Mouse (Mus musculus): ENCODE data around the gene Cdkn2aip.

Cdkn2aip gene

DNA sequence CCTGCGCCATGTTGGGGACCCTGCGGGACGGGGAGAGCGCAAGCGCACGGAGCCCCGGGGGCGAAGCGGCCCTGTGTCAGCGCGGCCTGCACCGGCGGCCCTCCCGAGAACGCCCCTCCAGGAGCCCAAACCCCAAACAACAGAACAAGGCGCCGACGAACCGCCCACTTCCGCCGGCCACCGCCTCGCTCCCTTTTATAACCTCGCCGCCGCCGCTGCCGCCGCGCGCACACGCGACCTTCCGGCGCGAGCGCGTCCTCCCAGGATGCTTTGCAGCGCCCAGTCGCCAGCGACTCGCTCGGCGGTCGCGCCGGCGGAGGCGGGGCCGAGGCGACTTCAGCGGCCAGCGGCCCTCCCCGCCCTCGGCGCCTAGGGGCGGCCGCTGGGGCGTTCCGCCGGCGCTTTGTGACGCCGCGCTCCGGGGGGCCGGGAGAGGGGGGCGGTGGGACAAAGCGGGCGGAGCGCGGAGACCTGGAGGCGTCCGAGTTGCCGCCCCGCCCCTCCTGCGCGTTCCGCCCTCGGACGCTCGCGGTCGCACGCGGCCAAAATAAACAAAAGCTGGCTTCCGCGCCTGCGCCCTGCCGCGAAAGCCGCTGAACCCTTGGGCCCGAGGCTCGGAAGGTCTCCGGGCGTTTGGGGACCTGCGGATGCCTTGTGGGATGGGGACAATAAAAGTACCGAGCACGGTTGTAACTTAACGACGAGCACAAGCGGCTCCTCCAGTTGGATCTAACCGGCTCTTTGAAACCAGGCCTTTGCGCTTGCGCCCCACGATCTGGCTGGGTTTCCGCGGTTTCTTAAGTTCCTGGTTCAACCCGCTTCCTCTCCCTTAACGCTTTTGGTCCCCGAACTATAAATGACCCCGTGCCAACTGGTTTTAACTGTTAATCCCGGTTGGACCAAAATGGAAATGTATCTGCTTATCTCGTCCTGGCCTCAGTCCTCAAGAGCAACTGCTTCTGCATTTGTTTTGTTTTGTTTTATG, at the start of gene Cdkn2aip:
Gene Cdkn2aip (minus strand): TSS at position 172 of the 985 bp plus-strand sequence.
- DNase-seq (ENCODE audit: low read depth, low spot score): peak; percentile 96

DNA sequence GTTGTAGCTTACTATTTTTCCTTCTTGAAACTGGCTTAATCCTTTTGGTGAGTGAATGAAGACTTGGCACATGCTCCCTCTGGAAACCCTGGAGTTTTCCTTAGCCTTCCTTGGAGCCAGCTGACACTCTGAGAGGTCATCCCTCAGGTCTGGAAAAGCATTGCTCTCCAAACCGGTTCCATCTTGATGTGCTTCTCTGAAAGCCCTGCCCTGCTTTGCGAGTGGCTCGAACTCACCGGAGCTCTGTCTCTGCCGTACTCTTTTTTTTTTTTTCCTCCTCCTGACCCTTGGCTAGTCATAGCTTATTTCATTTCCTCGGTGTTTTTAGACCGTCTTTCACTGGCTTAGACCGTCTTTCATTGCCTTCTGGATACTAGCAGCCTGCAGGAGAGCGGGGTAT, 49.5 kb upstream of the Cdkn2aip start:
- DNase-seq (ENCODE audit: low read depth, low spot score): peak; percentile 84

DNA sequence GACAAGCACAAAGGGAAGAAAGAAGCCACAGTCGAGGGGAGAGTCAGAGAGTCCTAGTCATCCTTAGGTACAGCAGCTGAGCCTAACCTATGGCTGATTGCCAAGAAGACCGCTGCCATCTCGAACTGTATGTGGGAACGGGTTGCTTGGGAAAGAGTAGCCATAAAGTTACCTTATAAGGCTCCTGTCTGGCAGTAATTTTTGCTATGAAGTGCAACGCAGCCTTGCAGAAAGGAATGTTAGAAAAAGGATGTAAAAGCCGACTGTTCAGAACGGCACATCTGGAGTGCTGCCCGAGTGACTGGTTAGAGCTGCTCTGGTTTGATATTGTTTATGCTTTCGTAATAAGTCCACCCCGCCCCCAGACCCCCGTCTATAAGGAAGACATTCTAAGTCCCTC, 47.0 kb upstream of the Cdkn2aip start:
- DNase-seq (ENCODE audit: low read depth, low spot score): no peak

GRCm38 (mm10) chr8:47760186-47760585, 46.5 kb upstream of the Cdkn2aip start:
- DNase-seq (ENCODE audit: low read depth, low spot score): peak; percentile 88

DNA sequence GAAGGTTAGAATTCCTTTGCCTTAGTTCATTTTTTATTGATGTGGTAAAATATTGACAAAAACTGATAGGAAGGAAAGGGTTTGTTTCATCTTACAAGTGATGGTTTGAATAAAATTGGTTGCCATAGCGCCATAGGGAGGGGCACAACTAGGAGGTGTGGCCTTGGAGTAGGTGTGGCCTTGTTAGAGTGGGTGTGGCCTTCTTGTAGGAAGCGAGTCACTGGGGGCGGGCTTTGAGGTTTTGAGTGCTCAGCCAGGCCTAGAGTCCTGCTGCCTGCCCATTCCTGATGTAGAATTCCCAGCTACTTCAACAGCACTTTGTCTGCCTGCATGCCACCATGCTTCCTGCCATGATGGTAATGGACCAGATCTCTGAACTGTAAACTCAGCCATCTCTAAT, 39.4 kb upstream of the Cdkn2aip start:
- peak; percentile 69 for DNase-seq (ENCODE audit: low read depth, low spot score)

GRCm38 (mm10) chr8:47750096-47750495, 36.4 kb upstream of the Cdkn2aip start:
- peak; percentile 93 for DNase-seq (ENCODE audit: low read depth, low spot score)

- DNase-seq (ENCODE audit: low read depth, low spot score): no peak
Observed at GRCm38 (mm10) chr8:47749491-47749890, 35.8 kb upstream of the Cdkn2aip start.

DNA sequence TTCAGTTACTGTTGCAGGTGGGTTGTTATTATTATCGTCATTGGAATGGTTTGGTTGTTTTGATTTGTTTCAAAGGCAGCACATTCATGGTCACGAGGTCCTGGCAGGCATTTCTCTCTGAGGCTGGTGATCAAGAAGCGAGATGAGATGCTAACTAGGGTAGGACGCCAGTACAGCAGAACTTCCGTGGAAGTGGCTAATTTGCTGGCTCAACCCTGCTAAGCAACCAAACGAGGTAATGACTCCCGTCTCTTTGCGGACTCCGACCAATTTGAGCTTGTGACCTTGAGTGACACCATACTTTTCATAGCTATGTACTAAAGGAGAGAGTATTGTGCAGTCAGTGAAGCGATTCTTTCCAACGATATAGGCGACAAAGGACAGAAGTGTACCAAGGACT, 32.6 kb upstream of the Cdkn2aip start:
- no peak for DNase-seq (ENCODE audit: low read depth, low spot score)

DNA sequence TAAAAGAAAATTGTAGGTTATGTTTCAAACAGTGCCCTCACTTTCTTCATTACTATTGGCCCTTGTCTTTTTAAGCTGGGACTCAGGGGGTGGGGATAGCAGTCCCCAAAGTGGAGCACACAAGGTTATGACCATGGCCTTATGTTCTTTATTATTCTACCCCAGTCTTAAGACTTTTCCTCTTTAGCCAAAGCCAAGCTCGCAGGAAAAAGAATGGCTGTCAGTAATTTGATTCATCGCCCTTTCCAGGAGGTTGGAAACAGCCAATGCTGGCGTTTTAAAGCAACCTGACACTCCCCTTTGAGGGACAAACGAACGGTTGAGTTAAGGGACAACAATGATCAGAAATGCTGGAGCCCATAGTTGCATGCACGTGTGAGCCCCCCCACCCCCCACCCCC, 32.1 kb upstream of the Cdkn2aip start:
- no peak for DNase-seq (ENCODE audit: low read depth, low spot score)

DNA sequence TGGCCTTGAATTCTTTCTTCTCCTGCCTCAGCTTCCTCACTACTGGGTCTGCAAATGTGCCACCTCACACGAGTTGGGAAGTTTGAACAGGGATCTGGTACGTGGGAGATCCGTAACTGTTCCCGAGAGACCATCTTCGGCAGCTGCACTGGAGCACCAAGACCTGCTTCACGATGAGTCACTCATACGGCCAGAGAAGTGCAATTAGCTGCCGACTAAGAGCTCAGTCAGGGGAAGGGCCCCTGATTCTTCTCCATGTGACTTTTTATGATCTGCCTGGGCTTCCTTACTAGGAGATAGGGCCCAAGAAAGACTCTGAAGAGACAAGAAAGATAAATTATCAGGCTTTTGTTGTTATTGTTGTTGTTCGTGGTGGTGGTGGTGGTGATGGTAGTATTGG, 31.1 kb upstream of the Cdkn2aip start:
- DNase-seq (ENCODE audit: low read depth, low spot score): no peak

DNA sequence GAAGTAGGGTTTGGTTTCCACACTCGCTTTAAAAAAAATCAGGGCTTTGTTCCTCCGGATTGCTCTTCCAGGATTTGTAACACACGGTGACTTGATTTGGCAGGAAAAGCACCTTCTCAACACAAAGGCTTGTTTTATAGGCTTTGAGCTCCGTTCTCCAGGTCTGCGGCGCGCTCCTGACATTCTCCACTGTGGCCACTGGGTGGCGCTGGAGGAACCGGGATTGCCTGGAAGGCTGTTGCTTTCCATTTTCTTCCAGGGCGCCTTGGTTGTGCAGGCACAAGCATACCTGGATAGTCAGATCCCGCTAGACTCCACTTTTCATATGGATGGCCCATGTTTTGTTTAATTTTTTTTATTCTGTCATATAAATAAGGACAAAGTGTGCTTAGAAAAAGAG, 29.7 kb upstream of the Cdkn2aip start:
- DNase-seq (ENCODE audit: low read depth, low spot score): peak; percentile 85

DNA sequence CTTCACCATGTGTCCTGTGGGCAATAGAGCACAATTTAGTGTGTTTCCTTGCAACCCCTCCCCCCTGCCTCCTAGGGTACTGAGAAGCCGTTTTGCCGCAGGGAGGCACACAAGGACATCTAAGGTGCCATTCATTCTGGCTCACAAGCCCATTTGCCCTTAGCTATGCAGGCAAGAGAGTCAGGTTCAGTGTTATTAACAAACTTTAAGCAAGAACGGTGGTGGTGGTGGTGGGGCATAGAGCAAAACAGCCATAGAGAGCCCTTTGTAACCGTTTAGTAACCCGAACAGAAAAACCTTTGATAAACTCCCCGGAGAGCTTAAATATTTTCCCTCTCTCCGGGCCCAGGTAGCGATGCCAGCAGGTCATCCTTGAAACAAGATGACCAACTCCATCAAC, 29.3 kb upstream of the Cdkn2aip start:
- DNase-seq (ENCODE audit: low read depth, low spot score): no peak

DNA sequence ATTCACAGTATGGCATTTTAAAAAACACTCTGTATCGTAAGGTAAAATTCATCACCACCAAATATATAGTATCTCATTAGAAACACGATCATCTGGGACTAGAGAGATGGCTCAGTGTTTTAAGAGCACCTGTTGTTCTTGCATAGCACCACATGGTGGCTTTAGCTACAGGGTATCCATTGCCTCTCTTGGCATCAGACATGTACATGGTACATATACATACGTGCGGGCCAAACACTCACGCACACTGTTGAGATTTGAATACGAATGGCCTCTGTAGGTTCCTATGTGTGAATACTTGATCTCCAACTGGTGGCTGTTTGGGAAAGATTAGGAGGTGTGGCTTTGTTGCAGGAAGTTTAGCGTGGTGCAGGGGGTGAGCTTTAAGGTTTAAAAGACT, 28.6 kb upstream of the Cdkn2aip start:
- peak; percentile 64 for DNase-seq (ENCODE audit: low read depth, low spot score)

- DNase-seq (ENCODE audit: low read depth, low spot score): no peak
Observed at GRCm38 (mm10) chr8:47737120-47737519, 23.4 kb upstream of the Cdkn2aip start.

- DNase-seq (ENCODE audit: low read depth, low spot score): no peak
Observed at GRCm38 (mm10) chr8:47729324-47729723, 15.6 kb upstream of the Cdkn2aip start.

GRCm38 (mm10) chr8:47726945-47727344, 13.2 kb upstream of the Cdkn2aip start:
- DNase-seq (ENCODE audit: low read depth, low spot score): peak; percentile 91

DNA sequence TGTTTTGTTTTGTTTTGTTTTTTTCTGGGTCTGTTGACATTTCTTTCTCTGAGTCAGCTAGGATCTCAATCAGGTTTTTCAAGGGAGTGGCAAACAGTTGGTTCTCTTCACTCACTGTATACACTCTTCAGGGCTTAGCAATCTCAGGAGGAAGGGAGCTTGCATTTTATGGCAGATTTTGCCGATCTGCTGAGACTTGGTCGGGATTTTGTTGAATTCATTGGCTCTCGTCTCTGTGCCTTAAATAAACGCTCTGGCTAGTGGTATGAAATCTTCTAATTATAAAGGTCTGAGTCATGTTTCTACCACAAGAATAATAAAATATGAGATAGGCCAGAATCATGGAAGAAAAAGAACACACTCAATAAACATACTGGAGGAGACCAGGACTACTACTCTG, 7.9 kb upstream of the Cdkn2aip start:
- no peak for DNase-seq (ENCODE audit: low read depth, low spot score)

DNA sequence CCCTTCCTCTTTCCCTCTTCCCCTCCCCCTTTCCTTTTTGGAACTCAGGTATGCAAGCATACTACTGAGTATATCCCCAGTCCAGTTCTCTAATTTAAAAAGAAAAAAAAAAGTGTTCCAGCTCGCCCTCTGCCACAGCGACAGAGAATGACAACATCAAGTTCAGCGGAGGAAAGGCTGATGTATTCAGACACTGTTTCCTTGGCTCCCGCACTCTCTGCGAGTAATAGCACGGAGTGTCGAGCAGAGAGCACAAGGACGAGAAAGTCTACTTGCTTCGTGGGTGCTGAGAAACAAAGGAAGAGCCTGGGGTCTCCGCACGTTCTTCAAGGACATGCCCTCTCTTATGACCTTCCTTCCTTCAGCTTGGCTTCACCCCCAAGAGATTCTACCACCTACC, 4.9 kb upstream of the Cdkn2aip start:
- DNase-seq (ENCODE audit: low read depth, low spot score): peak; percentile 66

DNA sequence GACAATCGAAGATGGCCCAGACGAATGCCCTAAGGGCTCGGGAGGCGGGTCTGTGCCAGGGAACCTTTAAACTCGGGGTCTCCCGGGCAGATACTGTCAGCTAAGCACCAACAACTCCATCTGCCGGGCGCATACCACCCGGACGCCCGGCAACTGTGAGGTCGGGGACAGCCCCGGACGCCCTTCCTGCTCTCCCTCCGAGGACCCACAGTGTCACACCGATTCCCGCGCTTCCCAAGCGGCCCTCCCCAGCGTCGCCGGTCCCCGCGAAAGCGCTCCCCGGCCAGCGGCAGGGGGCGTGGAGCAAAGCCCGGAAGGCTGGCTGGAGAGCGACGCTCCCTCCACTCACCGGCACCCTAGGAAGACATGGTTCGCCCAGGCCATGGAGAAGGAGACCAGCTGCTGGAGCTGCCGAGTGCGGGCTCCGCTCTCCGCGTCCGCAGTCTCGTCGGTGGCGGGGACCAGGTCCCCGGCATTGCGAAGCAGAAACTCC, 515 bp downstream of the Cdkn2aip start:
- peak; percentile 54 for DNase-seq (ENCODE audit: low read depth, low spot score)

DNA sequence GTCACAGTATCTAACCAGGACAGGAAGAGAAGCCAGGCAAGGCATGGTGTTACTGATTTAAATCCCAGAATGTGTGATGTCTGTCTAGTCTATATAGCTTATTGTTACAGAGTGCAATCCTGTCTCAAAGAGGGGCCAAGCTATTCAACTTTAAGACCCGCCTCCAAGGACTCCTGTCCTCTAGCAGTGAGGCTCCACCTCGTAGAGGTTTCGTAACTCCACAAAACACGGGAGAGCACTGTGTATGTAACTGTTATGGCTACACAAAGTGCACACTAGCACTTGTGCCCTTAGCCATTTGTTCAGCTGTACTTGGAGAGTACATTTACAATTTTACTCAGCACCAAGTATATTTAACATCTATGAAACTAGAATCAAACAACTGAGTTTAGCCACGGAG, 5.6 kb downstream of the Cdkn2aip start:
- DNase-seq (ENCODE audit: low read depth, low spot score): no peak

DNA sequence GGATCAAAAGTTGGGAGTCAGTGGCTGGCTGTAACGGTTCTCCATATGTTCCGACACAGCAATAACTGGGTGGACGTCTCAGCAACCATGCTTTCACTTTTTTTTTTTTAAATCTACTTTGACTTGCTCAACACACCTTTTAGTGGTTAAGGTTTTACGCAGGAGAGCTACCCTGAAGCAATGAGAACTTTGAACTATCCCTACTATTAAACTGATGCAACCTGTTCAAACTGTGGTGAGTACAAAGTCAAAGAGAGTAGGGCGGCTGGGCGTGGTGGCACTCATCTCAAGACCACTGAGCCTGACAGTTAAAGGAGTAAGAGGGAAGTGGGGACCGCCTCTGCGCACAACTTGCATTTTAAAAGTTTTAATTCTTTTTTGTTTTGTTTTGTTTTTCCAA, 7.0 kb downstream of the Cdkn2aip start:
- no peak for DNase-seq (ENCODE audit: low read depth, low spot score)

- DNase-seq (ENCODE audit: low read depth, low spot score): no peak
Observed at GRCm38 (mm10) chr8:47702333-47702732, 11.4 kb downstream of the Cdkn2aip start.

DNA sequence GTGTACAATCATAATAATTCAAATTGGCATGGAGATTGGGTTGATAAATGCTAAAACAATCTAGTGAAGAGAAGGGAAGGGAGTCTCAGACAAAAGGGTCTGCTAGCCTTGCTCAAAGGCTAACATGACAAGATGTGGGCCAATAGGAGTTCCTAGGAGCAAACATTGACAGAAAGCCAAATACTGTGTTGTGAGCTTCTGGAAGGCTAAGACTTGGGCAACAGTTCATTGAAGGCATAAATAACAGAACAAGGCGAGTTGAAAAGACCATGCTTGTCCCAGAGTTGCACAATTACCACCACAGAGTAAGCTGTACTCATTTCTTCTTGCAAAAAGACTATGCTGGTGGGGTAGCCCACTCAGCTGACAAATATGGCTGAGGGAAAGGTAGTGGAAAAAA, 16.0 kb downstream of the Cdkn2aip start:
- DNase-seq (ENCODE audit: low read depth, low spot score): no peak
